Mouse (Mus musculus) lung, postnatal 4 days (tissue): Measurements from ENCODE around the gene Tmem125.
"Not testable (repeated sequence)": the region's sequence is repeated elsewhere in the genome, so short reads cannot be mapped to it uniquely, and the experiment has no call there.

Source experiments
- DNase-seq, 2 experiments: peaks; one replicate each; pipeline ENCODE4 v3.0.0; 2021

Gene Tmem125

GRCm38 (mm10) chr4:118543592-118544260 is at the start of gene Tmem125:
Tmem125 (minus strand) TSS chr4:118544044.
- DNase-seq, result peak; percentile 83 to 89

DNA sequence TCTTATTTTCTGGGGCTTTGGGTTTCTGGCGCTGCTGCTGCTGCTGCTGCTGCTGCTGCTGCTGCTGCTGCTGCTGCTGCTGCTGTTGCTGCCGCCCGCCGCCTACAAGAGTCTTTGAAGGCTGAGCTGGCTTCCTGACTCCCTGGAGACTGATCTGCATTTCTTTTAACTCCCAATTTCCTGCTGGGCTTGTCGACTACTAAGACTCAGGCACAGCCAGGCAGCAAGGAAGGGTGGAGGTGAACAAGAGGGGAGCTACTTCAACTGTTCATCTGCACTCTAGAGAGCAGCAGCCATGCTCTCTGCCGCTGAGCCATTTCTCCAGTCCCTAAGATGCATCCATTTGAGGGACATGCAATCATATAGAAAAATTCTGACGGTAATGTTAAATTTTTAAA is 45.9 kb upstream of the Tmem125 start:
- DNase-seq, result no peak

GRCm38 (mm10) chr4:118589053-118589732 is 45.3 kb upstream of the Tmem125 start:
- DNase-seq, result no peak

GRCm38 (mm10) chr4:118582629-118583028 is 38.8 kb upstream of the Tmem125 start:
- DNase-seq, result no peak

DNA sequence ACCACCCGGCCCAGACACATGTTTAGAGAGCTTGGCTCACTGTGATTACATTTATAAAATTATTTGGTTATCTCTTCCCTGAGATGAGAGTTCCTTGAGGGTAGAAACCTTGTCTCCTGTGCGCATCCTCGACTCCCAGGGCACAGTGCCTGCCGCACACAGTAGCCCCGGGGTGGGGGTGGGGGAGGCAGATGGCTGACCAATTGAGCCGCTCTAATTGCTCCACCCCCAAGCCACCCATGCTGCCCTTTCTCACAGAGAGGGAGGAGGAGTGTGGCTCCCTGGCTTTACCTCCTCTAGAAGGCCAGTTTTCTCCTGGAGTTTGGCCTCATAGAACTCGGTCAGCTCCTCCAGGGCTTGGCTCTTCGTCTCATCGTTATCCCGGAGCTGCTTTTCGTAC is 37.7 kb upstream of the Tmem125 start:
- DNase-seq, result no peak

GRCm38 (mm10) chr4:118579313-118579712 is 35.5 kb upstream of the Tmem125 start:
- DNase-seq, result peak; percentile 44 to 46

DNA sequence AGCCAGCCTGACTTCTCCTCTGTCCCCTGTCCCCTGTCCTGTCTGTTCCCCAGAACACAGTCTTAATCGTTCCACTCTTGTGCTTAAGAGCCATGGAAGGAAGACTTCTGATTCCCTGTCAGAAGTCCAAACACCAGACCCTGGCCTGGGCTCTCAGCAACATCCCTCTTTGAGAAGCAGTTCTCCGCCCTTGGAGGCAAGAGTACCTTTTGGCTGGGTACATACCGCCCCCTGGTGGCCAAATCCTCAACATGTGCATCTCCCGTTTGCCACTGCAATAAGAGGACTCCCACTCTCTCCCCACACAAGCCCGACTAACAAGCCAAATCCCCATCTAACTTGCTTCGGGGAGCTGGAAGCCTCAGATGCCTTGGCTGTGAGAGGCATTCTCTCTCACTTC is 32.3 kb upstream of the Tmem125 start:
- DNase-seq, result peak; percentile 74 to 86

- no peak for DNase-seq
These were observed 27.6 kb upstream of the Tmem125 start for GRCm38 (mm10) chr4:118571441-118571840.

- peak in 1 of 2 experiments; percentile 33 for DNase-seq
These were observed 25.5 kb upstream of the Tmem125 start for GRCm38 (mm10) chr4:118569320-118569719.

DNA sequence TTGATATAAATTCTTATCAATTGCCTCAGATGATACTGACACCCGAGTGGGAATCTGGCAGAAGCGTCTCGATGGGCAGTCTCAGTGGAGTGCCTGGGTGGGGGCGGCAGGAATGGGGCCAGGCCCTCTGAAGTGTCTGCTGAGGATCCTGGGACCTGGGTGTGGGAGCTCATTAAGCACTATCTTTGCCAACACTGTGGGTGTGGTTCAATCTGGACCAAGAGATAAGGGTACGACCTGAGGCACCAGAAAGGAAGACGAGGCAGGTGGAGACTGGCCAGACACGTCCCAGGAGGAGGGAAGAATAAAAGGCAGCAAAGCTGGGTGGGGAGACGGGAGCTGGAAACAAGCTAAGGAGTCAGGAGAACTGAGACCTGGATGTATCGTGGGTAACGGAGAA is 24.9 kb upstream of the Tmem125 start:
- DNase-seq, result no peak

- peak; percentile 48 to 79 for DNase-seq
These were observed 22.4 kb upstream of the Tmem125 start for GRCm38 (mm10) chr4:118566161-118566676.

GRCm38 (mm10) chr4:118564926-118565279 is 21.1 kb upstream of the Tmem125 start:
- no peak for DNase-seq

DNA sequence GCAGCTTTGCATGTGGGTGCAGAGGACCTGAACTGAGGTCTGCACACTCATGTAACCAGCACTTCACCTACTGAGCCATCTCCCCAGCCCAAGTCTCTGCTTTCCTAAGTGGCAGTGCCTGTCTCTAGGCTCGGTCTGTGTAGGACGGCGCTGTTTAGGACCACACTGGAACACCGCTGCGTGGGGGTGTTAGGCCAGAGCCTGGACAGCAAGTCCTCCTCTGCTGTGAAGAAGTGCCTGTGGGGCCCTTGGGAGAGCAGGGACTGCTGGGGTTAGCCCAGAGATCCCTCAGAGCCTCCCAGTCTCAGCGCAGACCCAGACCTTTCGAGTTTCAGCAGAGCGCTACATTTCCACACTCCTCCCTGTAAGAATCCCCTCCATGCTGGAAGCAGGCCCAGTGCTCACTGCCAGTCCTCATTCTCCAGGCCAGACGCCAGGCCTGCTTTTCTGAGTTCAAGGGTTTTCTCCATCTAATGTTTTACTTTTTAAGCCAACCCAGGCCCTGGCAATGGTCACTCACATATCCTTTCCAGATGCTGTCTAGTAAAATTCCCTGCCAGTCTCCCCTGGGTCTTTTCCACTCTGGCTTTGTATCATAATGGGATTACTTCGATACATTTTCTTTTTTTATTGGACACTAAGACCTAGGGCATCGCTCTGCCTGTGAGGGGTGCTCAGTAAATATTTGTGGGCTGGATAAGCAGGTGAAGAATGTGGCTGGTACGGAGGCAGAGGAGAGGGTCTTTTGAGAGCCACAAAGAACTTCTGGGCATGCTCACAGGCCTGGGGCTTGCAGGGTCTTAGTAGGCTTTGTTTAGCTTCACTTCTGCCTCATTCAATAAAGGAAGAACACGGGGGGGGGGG is 20.4 kb upstream of the Tmem125 start:
- no peak for DNase-seq

DNA sequence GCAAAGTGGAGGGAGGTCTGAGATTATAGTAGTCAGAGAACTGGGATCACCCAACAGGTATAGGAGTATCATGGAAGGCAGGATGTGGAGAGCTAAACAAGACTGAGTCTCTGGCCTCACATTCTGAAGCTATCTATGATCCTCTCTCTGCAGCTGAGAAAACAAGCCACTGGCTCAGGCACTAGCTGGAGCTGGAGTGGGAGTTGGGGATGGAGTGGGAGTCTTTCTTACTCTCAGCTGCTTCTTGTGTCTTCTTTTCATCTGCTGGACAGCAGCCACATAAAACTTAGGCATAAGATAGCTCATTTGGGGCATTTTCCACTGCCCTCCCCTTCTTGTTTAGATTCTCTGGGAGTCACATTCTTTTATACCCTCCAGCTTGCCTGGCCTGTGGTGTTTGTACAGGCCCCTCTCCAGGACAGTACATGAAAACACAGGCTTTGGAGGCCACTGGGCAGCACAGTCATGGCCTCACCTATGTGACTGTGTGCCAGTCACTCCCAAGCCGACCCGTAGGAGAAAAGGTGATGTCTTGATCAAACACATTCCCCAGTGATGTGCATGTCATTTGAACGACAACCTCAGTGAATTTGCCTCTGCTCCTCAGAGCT is 9.3 kb upstream of the Tmem125 start:
- DNase-seq, result no peak

DNA sequence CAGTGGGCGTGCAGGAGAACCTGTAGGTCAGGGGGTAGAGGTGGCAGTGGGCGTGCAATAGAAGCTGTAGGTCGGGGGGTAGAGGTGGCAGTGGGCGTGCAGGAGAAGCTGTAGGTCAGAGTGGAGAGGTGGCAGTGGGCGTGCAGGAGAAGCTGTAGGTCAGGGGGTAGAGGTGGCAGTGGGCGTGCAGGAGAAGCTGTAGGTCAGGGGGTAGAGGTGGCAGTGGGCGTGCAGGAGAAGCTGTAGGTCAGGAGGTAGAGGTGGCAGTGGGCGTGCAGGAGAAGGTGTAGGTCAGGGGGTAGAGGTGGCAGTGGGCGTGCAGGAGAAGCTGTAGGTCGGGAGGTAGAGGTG is 4.3 kb upstream of the Tmem125 start:
- not testable (repeated sequence) for DNase-seq

DNA sequence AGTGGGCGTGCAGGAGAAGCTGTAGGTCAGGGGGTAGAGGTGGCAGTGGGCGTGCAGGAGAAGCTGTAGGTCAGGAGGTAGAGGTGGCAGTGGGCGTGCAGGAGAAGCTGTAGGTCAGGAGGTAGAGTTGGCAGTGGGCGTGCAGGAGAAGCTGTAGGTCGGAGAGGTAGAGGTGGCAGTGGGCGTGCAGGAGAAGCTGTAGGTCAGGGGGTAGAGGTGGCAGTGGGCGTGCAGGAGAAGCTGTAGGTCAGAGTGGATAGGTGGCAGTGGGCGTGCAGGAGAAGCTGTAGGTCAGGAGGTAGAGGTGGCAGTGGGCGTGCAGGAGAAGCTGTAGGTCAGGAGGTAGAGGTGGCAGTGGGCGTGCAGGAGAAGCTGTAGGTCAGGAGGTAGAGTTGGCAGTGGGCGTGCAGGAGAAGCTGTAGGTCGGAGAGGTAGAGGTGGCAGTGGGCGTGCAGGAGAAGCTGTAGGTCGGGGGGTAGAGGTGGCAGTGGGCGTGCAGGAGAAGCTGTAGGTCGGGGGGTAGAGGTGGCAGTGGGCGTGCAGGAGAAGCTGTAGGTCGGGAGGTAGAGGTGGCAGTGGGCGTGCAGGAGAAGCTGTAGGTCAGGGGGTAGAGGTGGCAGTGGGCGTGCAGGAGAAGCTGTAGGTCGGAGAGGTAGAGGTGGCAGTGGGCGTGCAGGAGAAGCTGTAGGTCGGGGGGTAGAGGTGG is 3.7 kb upstream of the Tmem125 start:
- DNase-seq, result peak; percentile 76 to 85

- DNase-seq, result no peak
These were observed 740 bp upstream of the Tmem125 start for GRCm38 (mm10) chr4:118544441-118545127.

DNA sequence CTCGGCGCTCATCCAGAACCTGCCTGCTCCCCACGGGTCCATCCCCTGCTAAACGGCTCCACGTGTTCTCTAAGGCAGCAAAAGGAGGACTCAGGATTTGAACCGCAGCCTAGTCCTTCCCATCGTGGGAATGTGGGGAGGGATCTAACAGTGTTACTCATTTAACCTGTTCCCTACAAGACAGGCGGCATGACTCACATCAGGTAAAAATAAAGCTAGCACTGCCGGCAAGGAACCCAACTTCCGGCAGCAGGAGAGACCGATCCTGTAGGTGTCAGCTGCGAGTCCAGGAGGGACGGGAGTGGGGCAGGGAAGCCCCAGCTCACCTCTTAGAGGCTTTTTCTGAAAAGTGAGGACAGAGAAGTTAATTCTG is 700 bp downstream of the Tmem125 start:
- DNase-seq, result peak; percentile 31 to 47

DNA sequence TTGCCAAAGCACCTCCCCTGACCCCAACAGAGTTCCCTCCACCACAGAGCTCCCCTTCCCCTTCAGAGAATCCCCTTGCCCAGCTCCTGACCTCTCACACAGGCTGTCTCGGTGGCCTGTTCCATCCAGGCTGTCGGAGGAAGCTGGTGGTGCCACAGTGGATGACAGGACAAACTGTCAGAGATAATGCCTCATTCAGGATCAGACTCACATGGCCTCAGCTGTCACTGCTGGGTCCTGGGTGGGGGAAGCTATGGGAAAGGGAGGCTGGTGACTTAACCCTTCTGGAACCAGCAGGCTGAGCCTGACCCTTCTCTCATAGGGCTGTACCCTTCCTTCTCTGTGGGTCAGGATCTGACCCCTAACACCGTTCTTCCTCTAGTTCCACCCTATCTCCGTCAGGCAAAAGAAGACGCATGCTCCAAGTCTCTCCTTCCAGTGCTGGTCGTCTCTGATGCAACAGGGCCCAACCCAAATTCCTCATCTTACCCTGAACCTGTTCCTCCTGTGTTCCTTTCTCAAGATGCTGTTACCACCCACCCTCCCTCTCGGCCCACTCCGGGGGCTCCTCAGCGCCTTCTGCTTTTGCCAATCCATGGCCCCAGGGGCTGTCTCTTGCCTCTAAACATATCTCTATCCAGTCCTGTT is 1.2 kb downstream of the Tmem125 start:
- no peak for DNase-seq

- DNase-seq, result no peak
These were observed 3.9 kb downstream of the Tmem125 start for GRCm38 (mm10) chr4:118539904-118540303.

- DNase-seq, result no peak
These were observed 6.0 kb downstream of the Tmem125 start for GRCm38 (mm10) chr4:118537801-118538200.
